Mouse (Mus musculus) lung, postnatal 4 days (tissue): ENCODE measurements around the gene Mre11a.

Experiments
- DNase-seq, 2 experiments: peaks; one replicate each; pipeline ENCODE4 v3.0.0; 2021

Gene Mre11a

GRCm38 (mm10) chr9:14784039-14785002 is at the start of gene Mre11a, which contains the start of gene Ankrd49:
Gene Mre11a, plus strand, starts transcription at chr9:14784654.
Gene Ankrd49, minus strand, starts transcription at chr9:14784856.
- peak; percentile 92 to 95 for DNase-seq

GRCm38 (mm10) chr9:14739498-14740150 is 44.8 kb upstream of the Mre11a start:
- DNase-seq: no peak

GRCm38 (mm10) chr9:14740151-14740924 is 44.1 kb upstream of the Mre11a start, which contains the start of gene Piwil4:
Gene Piwil4, minus strand, starts transcription at chr9:14740733.
- no peak for DNase-seq

DNA sequence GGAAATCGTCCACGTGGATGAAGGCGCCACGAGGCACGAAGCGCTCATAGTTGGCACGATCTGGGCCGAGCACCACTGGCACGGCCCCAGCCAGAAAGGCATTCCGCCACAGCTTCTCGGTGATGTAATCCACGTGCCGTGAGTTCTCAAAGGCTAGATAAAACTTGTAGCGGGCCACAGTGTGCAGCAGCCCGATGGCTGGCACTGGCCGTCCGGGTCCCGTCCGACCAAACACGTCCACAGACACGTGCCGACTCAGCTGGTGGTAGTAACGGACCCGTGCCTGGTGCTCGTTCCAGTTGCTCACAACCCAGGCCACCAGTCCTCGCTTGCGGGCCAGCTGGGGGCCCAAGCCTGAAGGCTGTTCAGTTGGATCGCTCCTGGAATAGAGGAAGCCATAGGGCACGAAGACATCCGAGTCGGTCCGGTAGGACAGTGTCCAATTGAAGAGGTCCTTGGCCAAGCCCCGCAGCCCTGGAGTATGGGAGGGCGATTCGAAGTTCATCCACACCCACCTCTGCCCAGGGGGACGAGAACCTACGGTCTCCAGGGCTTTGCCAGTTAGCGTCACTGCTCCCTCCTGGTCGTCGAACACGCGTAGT is 33.5 kb upstream of the Mre11a start:
- peak; percentile 25 to 47 for DNase-seq

- DNase-seq: peak in 1 of 2 experiments; percentile 47
Observed at GRCm38 (mm10) chr9:14751503-14752000, 32.9 kb upstream of the Mre11a start.

DNA sequence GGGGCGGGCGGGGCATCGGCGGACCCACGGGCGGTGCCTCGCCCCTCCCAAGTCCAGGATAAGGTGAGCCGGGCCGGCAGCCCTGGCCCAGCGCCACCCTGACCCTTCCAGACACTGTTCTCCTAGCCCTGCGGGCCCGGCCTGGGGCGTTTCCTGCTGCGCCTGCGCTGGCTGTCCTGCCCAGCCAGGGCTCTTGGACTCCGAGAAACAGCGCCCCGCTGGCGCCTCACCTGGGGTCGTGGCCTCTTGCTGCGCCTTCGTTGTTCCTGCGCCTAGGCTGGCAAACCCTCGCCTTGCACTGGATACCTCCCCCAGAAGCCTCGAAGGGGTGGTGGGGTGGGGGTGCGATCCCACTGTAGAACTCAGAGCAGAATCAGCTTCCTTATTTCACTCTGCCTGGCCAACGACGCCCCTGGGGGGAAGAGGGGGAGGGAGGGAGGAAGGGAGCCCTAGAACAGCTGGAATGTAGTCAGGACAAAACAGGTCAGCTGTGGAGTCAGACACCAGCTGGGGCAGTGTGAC is 32.4 kb upstream of the Mre11a start, which contains the start of gene Fut4:
Gene Fut4, minus strand, starts transcription at position 393 of the 522 bp plus-strand sequence.
- peak; percentile 77 to 87 for DNase-seq

DNA sequence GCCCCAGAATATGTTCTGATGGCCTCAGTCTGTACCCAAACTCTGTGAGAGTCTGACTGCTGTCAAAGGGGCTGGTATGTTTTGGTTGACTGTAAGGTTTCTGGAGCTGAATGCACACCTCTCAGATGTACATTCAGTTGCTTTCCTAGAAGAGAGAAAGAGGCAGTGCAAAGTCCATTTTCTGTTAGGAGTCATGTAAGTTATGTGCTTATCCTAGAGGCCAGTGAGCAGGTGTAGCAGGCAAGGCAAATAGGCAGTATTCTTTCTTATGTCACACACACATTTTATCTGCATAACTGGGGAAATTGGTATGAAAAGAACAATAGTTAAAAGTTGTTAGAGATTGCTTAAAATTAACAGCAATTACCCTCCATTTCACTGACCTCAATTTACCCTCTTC is 30.5 kb upstream of the Mre11a start:
- no peak for DNase-seq

DNA sequence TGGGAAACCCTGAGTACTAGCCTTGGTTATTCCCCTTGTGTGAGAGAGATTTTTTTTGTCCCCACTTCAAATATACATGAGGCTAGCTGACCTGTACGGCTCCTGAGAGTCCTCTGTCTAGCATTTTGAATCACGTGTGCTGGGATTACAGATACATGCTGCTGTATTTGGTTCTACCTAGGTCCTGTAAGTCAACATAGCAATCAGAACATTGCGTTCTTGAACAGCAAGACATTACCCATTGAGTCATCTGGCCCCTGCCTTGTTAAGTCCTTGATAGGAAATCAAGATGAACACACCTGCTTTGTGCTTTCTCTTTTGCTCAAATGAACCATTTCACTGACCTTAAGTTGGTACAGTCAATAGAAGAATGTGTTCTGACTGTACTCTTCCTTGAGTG is 30.0 kb upstream of the Mre11a start:
- DNase-seq: no peak

DNA sequence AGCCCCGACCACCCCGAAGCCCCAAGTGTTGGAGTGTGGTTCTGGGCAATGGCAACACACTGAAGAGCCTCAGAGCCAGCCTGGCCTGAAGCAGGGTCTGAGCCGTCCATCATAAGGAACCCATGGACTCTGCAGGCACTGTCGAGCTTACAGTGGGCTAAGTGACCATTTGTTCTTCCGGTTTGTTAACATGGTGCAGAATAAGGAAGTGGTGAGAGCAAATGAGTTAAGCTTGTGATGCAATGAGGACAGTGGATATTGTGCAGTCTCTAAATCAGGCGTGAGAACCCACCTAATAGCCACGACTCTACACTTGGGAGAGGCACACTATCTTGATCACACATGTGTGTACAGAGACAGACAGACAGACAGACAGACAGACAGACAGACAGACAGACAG is 25.9 kb upstream of the Mre11a start:
- DNase-seq: no peak

- DNase-seq: no peak
Observed at GRCm38 (mm10) chr9:14759261-14759660, 25.2 kb upstream of the Mre11a start.

DNA sequence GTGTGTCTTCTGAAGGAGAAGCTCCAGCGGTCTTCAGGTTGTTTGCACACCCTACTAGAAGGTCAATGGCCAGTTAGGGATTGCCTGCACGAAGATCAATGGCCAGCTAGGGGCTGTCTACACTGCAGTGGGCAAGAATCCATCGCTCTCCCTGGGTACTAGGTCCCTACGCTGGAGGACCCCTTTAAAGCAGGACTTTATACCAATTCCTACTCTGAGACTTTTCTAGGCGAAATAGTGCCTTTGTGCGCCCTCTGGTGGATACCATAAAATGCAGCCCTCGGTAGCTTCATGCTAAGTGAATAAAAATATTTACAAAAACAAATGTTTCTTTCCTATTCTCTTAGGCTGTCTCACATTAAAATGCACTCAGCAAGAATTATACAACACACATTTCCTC is 19.7 kb upstream of the Mre11a start:
- peak in 1 of 2 experiments; percentile 54 for DNase-seq

GRCm38 (mm10) chr9:14769811-14770210 is 14.6 kb upstream of the Mre11a start:
- DNase-seq: no peak

GRCm38 (mm10) chr9:14770803-14771471 is 13.5 kb upstream of the Mre11a start, which contains the start of gene 1700012B09Rik:
Gene 1700012B09Rik, minus strand, starts transcription at chr9:14771030.
- DNase-seq: peak in 1 of 2 experiments; percentile 29

DNA sequence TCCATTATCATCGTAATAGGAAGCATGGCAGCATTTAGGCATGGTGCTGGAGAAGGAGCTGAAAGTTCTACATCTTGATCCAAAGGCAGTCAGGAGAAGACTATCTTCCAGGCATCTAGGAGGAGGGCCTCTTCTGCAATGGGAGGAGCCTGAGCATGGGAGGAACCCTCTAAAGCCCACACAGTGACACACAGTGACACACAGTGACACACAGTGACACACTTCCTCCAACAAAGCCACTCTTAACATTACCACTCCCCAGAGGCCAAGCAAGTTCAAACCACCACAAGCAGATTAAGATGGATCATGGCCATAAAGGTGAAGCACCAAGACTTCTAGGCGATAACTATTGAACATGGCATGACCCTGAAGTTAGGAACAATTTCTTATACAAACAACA is 12.4 kb upstream of the Mre11a start:
- no peak for DNase-seq

DNA sequence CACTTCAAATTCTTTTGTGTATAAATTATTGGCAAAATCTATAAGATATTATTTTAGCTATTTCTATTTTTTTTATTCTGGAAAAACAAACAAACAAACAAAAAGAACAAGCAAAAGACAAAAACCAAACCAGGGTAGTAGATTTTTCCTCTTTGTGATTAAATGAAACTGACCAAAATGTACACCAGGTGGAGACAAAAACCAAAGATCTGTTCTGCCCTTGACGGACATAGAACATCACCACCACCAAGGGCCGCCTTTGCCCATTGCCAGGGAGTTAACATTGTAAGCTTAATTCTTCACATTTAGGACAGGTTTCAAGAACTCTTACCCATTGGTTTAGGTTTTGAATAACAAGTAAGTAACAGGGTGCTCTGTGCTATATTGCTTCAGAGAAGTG is 10.6 kb upstream of the Mre11a start:
- DNase-seq: no peak

DNA sequence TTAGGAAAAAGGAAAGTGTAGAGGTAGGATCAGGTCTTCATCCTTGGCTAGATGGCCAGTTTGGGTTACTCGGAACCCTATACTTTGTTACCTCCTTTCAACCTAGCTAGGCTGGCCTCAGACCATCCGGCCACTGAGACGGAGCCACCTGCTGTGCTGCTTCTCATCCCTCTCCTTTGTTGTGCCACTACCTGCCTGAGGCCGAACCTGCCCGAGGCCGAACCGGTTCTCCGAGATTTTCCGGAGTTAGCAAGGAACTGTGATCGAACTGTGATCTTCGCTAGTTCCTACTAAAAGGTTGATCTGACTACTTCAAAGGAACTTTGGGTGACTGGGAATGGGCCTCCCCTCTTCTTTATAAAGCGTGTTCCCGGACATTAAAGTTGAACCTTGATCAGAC is 6.1 kb upstream of the Mre11a start:
- DNase-seq: no peak

DNA sequence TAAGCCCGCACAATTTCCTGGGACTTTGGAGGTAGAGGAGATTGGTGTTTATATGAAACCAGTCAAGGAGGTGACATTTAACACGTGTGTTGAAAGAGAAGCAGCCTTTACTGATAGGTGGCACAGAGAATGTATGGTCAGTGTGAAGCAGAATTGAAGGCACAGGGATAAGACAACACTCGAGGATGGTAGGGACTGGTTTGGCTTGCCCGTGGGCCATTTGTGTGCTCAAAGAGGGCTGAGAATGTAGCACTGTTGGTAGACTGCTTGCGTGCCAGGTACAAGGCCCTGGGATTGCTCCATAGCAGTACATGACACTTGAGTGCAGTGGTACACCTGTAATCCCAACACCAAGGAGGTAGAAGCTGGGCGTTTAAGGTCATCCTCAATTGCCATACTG is 2.9 kb downstream of the Mre11a start:
- DNase-seq: no peak

GRCm38 (mm10) chr9:14805714-14806113 is 21.3 kb downstream of the Mre11a start:
- no peak for DNase-seq

- DNase-seq: no peak
Observed at GRCm38 (mm10) chr9:14806786-14807185, 22.3 kb downstream of the Mre11a start.

- DNase-seq: no peak
Observed at GRCm38 (mm10) chr9:14810111-14810510, 25.7 kb downstream of the Mre11a start.

DNA sequence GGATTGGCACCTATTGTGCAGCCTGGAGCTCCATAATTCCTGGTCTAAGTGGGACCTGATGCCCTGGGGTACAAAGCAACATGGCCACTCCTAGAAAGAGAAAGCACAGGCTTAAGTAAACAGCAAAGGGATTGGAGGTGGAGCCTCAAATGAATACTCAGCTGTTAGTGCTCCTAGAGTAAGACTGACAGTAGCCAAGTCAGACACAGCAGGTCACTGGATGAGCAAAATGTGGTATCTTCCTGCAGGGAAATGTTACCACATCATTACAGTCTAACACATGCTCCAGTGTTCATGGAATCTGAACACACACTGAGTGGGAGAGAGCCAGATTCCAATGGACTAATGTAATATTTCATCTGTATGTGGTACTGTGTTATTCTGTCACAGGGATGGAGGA is 36.9 kb downstream of the Mre11a start:
- DNase-seq: no peak
